Mouse (Mus musculus) liver, postnatal 0 days (tissue): ENCODE data around the gene Smc2.

ENCODE experiments used
- CTCF ChIP-seq: sonication (generic); IDR thresholded peaks from 2 replicates; pipeline ENCODE4 v1.5.1; 2016; ENCODE audit warnings: antibody characterized with exemption, low read depth
- EP300 ChIP-seq: IDR thresholded peaks from 2 replicates; pipeline ENCODE4 v1.6.1; 2016; ENCODE audit warnings: antibody characterized with exemption, low read depth, mild to moderate bottlenecking

GRCm38 (mm10) chr4:52519301-52519700 is 80.3 kb downstream of the Smc2 start:
- no peak for TF ChIP-seq CTCF
- no peak for TF ChIP-seq EP300
